Mouse (Mus musculus) layer of hippocampus, adult 8-10 months (tissue): ENCODE data around the gene Jaml. TPM values are rescaled to one million over a fixed set of nuclear protein-coding genes. Genes with fewer than 3 reads are reported as not detected.

Source experiments
- total RNA-seq, 4 experiments: library from RNA; stranded (reverse); gene quantifications; 2 replicates each; pipeline ENCODE4 v1.2.4; 2022

Gene Jaml
- total RNA-seq, 4 experiments from 2014 or later: 0.55 to 1.3 (median 0.72) TPM

Other genes with a start within 250 kb of the Jaml start
- 100 to 1,000 TPM in 1 of 4 experiments, 10 to 100 TPM in 3; 63.4 to 103 (median 80.1) TPM for gene Kmt2a, start 197.9 kb upstream of the Jaml start, total RNA-seq
- gene Atp5l, start 158.4 kb upstream of the Jaml start, total RNA-seq: 100 to 1,000 TPM; 246 to 356 (median 299) TPM
- 10 to 100 TPM; 69.7 to 84.9 (median 72.3) TPM for gene Ube4a, start 113.6 kb upstream of the Jaml start, total RNA-seq
- gene Cd3g, start 98.8 kb upstream of the Jaml start, total RNA-seq: under 1 TPM in 2 of 4 experiments, not detected in 2; 0.38 to 0.43 TPM
- not detected for gene Cd3d, start 97.4 kb upstream of the Jaml start, total RNA-seq
- under 1 TPM in 2 of 4 experiments, not detected in 2; 0.27 to 0.33 TPM for gene Cd3e, start 69.6 kb upstream of the Jaml start, total RNA-seq
- 1 to 10 TPM; 1.3 TPM for gene Mpzl2, start 39.4 kb upstream of the Jaml start, total RNA-seq
- 1 to 10 TPM; 3.4 to 5.4 (median 3.7) TPM for gene Mpzl3, start 24.0 kb upstream of the Jaml start, total RNA-seq
- 100 to 1,000 TPM; 209 to 270 (median 239) TPM for gene Scn2b, start 38.6 kb downstream of the Jaml start, total RNA-seq
- gene Scn4b, start 59.2 kb downstream of the Jaml start, total RNA-seq: 10 to 100 TPM; 14.6 to 17.4 (median 15.7) TPM
- gene BC049352, start 102.8 kb downstream of the Jaml start, total RNA-seq: 1 to 10 TPM in 1 of 4 experiments, under 1 TPM in 3; 0.43 to 1.0 (median 0.59) TPM
- gene Tmprss4, start 124.9 kb downstream of the Jaml start, total RNA-seq: not detected
- gene Il10ra, start 190.0 kb downstream of the Jaml start, total RNA-seq: 10 to 100 TPM in 1 of 4 experiments, 1 to 10 TPM in 3; 1.8 to 10.0 (median 6.1) TPM
- gene Tmprss13, start 239.9 kb downstream of the Jaml start, total RNA-seq: not detected